Mouse (Mus musculus) cerebellum, adult 2 months (tissue): ENCODE results near the gene Arhgap21. TPM values are rescaled to one million over a fixed set of nuclear protein-coding genes. Genes with fewer than 3 reads are reported as not detected.

Experiments
- DNase-seq, 2 experiments: peaks; one replicate each; pipeline ENCODE4 v3.0.0; 2021
- H3K27ac ChIP-seq: fragments of 200-500 bp; 2 replicates; pipeline ENCODE4 v1.5.1; 2012; ENCODE audit warnings: low read length, control low read depth, inconsistent platforms; ENCODE audit not compliant: insufficient read depth
- H3K27me3 ChIP-seq: fragments of 200-500 bp; 2 replicates; pipeline ENCODE4 v1.6.1; 2012; ENCODE audit warnings: inconsistent platforms, mild to moderate bottlenecking, low read length, moderate library complexity; ENCODE audit not compliant: control insufficient read depth, insufficient read depth
- H3K4me1 ChIP-seq: fragments of 200-500 bp; 2 replicates; pipeline ENCODE4 v1.6.1; 2011; ENCODE audit warnings: low read length; ENCODE audit not compliant: control insufficient read depth, insufficient read depth
- H3K4me3 ChIP-seq: fragments of 200-500 bp; replicated peaks from 2 replicates; pipeline ENCODE3; 2011; ENCODE audit warnings: mild to moderate bottlenecking, low read depth, low read length, control low read depth; ENCODE audit not compliant: insufficient read depth
- CTCF ChIP-seq: fragments of 200-500 bp; IDR thresholded peaks from 2 replicates; pipeline ENCODE4 v1.5.1; 2011; ENCODE audit warnings: low read depth, mild to moderate bottlenecking, control low read depth, low read length, moderate library complexity, borderline replicate concordance; ENCODE audit not compliant: insufficient read depth
- POLR2A ChIP-seq: fragments of 200-500 bp; IDR thresholded peaks from 2 replicates; pipeline ENCODE4 v1.6.1; 2011; ENCODE audit warnings: low read length, control low read depth, borderline replicate concordance; ENCODE audit not compliant: insufficient read depth
- WGBS: fragments of 180-500 bp; shearing (Covaris S2); methylation state at CpG from one replicate; pipeline ENCODE4 v1.1.7; 2018; 5-methylcytosine and 5-hydroxymethylcytosine counted together
- polyA plus RNA-seq: library from polyadenylated mRNA; depleted of rRNA; stranded (reverse); fragments of >200 nt; gene quantifications from 2 replicates; pipeline ENCODE4 v1.2.3, GENCODE M21; 2012; rRNA removed

Gene Arhgap21
- polyA plus RNA-seq, 1 experiment, result 213 TPM

GRCm38 (mm10) chr2:20813986-20814385 lies 154.7 kb downstream of the Arhgap21 start:
- Histone ChIP-seq H3K27ac (no peak overlapping the region), H3K27me3 (no peaks in the 10 kb centered on the region), H3K4me3 (no peak overlapping the region), H3K4me1 (no peaks in the 10 kb centered on the region)
- no peak for TF ChIP-seq POLR2A
- TF ChIP-seq CTCF, result no peak
- 83% methylated on average over 2 of the region's 2 CpGs for WGBS
- no peak for DNase-seq

DNA sequence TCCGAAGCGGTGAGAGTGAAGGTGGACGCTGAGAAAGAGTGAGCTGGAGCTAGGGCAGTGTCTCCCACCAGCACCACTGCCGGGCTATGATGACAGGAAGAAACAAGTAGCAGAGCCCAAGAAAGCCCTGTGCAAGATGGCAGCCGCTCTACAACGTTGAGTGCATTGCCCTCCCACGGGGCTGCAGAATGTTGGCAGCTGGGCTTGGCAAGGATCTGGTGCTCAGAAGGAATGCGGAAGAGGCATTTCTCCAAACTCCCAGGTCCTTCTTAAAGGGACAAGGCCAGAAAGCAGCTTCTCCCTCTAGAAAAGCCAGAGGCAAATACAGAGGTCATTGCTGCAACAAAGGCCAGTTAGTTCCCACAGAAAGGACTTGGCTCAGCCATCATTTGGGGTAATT lies 157.2 kb downstream of the Arhgap21 start:
- no peak overlapping the region for H3K27ac ChIP-seq
- DNase-seq, result peak; percentile 13 to 20
- H3K27me3 ChIP-seq, result no peaks in the 10 kb centered on the region
- TF ChIP-seq CTCF (no peak), POLR2A (no peak)
- no peaks in the 10 kb centered on the region for H3K4me1 ChIP-seq
- WGBS, result 25% methylated on average over 8 of the region's 8 CpGs
- H3K4me3 ChIP-seq, result no peak overlapping the region

DNA sequence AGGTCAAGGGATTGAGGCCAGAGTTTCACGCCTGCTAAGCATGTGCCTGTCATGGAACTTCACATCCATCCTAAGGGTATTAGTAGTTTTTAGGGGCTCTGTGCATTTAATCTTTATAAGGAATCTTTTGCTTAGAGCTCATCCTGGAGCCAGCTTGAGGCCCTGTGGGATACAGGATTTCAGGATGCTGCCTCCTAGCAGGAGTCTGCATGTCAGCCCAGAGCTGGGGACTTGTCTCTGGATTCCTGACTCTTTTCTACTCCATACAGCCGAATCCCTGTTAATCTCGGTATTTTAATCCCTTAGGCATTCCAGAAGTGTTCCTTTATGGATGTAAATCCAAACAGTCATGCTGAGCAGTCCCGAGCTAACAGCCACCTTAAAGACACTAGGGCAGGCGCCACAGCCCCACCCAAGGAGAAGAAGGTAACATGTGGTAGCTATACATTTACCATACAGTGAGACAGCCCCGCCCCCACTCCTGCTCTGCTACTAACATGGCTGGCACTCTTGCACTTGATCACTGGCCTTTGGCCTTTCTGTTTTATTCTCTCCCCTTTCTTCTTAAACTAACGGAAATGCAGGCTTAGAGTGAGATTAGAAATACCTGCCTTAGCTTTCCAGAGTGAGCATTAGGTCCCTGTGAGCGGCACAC lies 167.3 kb downstream of the Arhgap21 start:
- 62% methylated on average over 8 of the region's 8 CpGs for WGBS
- TF ChIP-seq POLR2A (no peak), CTCF (no peak)
- H3K27me3 ChIP-seq, result no peaks in the 10 kb centered on the region
- peak; percentile 30 to 60 for DNase-seq
- H3K4me3 ChIP-seq, result no peak overlapping the region
- no peak overlapping the region for H3K27ac ChIP-seq
- H3K4me1 ChIP-seq, result no peaks in the 10 kb centered on the region

Other genes starting within 250 kb of the Arhgap21 start
- 1.0 and 1.9 TPM in 2 replicates for gene Enkur, start 236.5 kb upstream of the Arhgap21 start, polyA plus RNA-seq
- 11.0 and 11.5 TPM in 2 replicates for gene Thnsl1, start 236.8 kb upstream of the Arhgap21 start, polyA plus RNA-seq